In genomic region chr2:76418142-76418518, GRCm38 (mm10) we compare ENCODE assay signal across 34 mouse cellular contexts. TPM values are rescaled to one million over a fixed set of nuclear protein-coding genes. Genes with fewer than 3 reads are reported as not detected.
"Had no signal": no experiment of that assay in that cellular context is flagged by ENCODE, and none has a peak within 500 bp of the region (broad histone marks: within the 10 kb centered on the region; RNA-seq: fewer than 3 reads in every experiment).

No protein-coding gene starts in this region.

- H3K4me3 ChIP-seq: heart, adult 2 months; heart, embryonic 13.5 days; heart, embryonic 15.5 days; hindbrain, embryonic 13.5 days; hindbrain, embryonic 15.5 days; layer of hippocampus, adult 2 months; limb, embryonic 13.5 days; limb, embryonic 15.5 days; liver, embryonic 12.5 days had no signal

- H3K27ac ChIP-seq: heart, adult 2 months; heart, embryonic 13.5 days; heart, embryonic 15.5 days; hindbrain, embryonic 13.5 days; hindbrain, embryonic 15.5 days; hindbrain, postnatal 0 days; layer of hippocampus, adult 2 months; limb, embryonic 13.5 days; limb, embryonic 15.5 days; liver, embryonic 12.5 days; liver, embryonic 14.5 days had no signal

- H3K4me1 ChIP-seq: heart, embryonic 13.5 days; heart, embryonic 15.5 days; hindbrain, embryonic 13.5 days; hindbrain, embryonic 15.5 days; limb, embryonic 15.5 days; liver, embryonic 12.5 days had no signal

- ATAC-seq: hindbrain, postnatal 0 days; liver, embryonic 12.5 days had no signal

- DNase-seq: gastrocnemius, postnatal 14 days; gastrocnemius, postnatal 36 days; heart, adult 2 months; heart, postnatal 14 days; heart, postnatal 36 days; kidney, postnatal 10 days; kidney, postnatal 4 days; left cerebral cortex, postnatal 4 days had no signal

- H3K9me3 ChIP-seq: heart, embryonic 13.5 days; heart, embryonic 15.5 days; hindbrain, embryonic 13.5 days; hindbrain, embryonic 15.5 days; limb, embryonic 13.5 days; limb, embryonic 15.5 days; liver, embryonic 12.5 days had no signal

- H3K4me2 ChIP-seq: heart, embryonic 11.5 days; heart, embryonic 13.5 days; heart, embryonic 15.5 days; hindbrain, embryonic 13.5 days; hindbrain, embryonic 15.5 days; limb, embryonic 13.5 days; limb, embryonic 15.5 days; liver, embryonic 12.5 days had no signal

- H3K27me3 ChIP-seq: heart, embryonic 13.5 days; heart, embryonic 15.5 days; hindbrain, embryonic 13.5 days; hindbrain, embryonic 15.5 days; limb, embryonic 13.5 days; limb, embryonic 15.5 days; liver, embryonic 12.5 days had no signal

- H3K36me3 ChIP-seq: heart, embryonic 13.5 days; heart, embryonic 15.5 days; hindbrain, embryonic 13.5 days; hindbrain, embryonic 15.5 days; limb, embryonic 13.5 days; limb, embryonic 15.5 days; liver, embryonic 12.5 days had no signal

- H3K9ac ChIP-seq: heart, embryonic 13.5 days; heart, embryonic 15.5 days; hindbrain, embryonic 13.5 days; hindbrain, embryonic 15.5 days; limb, embryonic 13.5 days; limb, embryonic 15.5 days; liver, embryonic 12.5 days; liver, embryonic 14.5 days had no signal

RNA-seq across cellular contexts. Expression of gene Osbpl6, which starts 11.8 kb away (rescaled TPM):
- total RNA-seq: hematopoietic stem cell, adult 5-6 weeks had no signal

RNA-seq across cellular contexts. Expression of gene Cyct, which starts 57.9 kb away (rescaled TPM):
- total RNA-seq: gastrocnemius, adult 18-20 months; gastrocnemius, adult 8-10 months; gastrocnemius, postnatal 14 days; gastrocnemius, postnatal 36 days; heart, postnatal 14 days; heart, postnatal 36 days; hematopoietic stem cell, adult 5-6 weeks; hindbrain, postnatal 0 days; layer of hippocampus, adult 2 months; left cerebral cortex, adult 8-10 months; left cerebral cortex, postnatal 10 days; left cerebral cortex, postnatal 25 days; left cerebral cortex, postnatal 4 days; liver, adult 2 months had no signal
- polyA plus RNA-seq: frontal cortex, adult 2 months; gonadal fat pad, adult 2 months; heart, adult 2 months; heart, postnatal 0 days; hindbrain, embryonic 11.5 days; hindbrain, embryonic 13.5 days; hindbrain, embryonic 15.5 days; intestine, embryonic 14.5 days; kidney, embryonic 14.5 days; kidney, embryonic 16.5 days; limb, embryonic 13.5 days; limb, embryonic 15.5 days; liver, adult 2 months; liver, embryonic 12.5 days; liver, embryonic 14.5 days; liver, embryonic 16.5 days had no signal
